Mouse (Mus musculus): ENCODE results near the gene Prss32.
"Not testable (repeated sequence)": the region's sequence is repeated elsewhere in the genome, so short reads cannot be mapped to it uniquely, and the experiment has no call there.

Gene Prss32

GRCm38 (mm10) chr17:23841145-23841544 is 2.5 kb upstream of the Prss32 start:
- peak; percentile 41 for DNase-seq (ENCODE audit: low read depth, low spot score)

DNA sequence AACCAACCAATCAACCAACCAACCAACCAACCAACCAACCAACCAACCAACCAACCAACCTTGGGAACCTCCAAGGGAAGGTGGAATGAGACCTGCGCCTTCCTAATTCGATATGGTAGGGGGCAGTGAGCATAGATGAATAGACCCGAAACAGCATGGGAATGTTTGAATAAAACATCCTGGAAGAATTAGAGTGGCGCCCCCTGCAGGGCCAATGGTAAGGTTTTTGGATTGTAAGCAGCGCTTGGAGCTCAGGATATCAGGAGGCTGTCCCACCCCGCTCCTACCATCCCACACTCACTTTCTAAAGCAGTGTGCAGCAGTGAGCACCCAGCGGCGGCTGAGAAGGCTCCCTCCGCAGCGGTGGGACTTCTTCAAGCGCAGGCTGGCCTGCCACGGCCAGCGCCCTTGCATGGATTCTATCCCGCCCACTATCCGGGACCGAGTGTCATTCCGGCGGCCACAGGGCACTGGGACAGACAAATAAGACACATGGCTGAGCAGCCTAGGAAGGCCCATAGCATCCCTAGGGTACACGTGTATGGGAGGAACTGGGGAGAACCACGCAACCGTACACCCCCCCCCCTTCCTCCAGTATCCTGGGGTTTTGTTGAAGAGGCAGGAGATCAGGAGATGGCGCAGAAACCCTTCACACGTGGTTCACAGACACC is 379 bp upstream of the Prss32 start:
- no peak for DNase-seq (ENCODE audit: low read depth, low spot score)

GRCm38 (mm10) chr17:23850028-23850427 is 6.4 kb downstream of the Prss32 start:
- no peak for DNase-seq (ENCODE audit: low read depth, low spot score)

DNA sequence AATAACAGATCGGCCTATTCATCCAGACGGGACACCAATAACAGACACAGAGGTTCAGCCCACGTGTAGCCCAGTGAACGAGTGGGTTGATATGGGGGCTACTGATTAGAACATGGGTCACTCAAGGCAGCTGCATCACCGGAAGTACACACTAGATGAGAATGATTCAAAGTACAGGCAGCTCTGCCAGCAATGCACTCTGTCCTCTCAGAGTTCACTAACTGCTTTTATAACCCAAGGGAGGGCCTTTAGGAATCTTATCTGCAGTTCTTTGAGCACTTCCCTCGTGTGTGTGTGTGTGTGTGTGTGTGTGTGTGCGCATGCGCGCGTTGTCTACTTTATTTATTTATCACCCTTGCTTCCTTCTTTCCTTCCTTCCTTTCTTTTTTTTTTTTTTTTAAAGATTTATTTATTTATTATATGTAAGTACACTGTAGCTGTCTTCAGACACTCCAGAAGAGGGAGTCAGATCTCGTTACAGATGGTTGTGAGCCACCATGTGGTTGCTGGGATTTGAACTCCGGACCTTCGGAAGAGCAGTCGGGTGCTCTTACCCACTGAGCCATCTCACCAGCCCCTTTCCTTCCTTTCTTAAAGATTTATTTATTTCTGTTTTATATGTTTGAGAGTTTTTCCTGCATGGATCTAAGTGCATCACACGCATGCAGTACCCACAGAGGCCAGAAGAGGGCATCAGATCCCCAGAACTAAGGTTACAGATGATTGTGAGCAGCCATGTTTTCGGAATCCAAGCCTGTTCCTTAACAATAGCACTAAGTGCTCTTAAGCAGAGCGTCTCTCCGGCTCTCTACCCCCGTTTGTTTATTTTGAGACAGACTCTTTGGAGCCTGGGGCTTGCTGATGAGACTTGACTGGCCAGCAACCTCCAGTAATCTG is 7.4 kb downstream of the Prss32 start:
- DNase-seq (ENCODE audit: low read depth, low spot score): peak; percentile 58

GRCm38 (mm10) chr17:23853292-23853691 is 9.6 kb downstream of the Prss32 start:
- peak; percentile 38 for DNase-seq (ENCODE audit: low read depth, low spot score)

DNA sequence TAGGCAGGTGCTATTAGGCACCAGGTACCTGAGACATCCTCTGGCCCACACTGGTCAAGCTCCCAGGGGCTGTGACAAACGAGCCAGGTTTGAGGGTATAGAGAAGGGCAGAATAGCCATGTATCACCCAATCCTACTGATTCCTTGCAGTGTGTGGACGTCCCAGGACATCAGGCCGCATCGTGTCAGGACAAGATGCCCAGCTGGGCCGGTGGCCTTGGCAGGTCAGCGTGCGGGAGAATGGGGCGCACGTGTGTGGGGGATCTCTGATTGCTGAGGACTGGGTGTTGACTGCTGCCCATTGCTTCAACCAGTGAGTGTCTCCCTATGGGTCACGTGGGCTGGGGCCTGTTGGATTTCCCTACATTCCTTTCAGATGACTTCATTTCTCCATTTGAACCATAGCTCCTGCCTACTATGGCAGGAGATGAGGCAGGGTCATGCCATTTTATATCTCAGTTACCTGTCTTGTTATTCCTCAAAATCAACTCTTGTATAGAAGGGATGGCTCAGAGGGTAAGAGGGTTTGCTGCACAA is 10.6 kb downstream of the Prss32 start:
- no peak for DNase-seq (ENCODE audit: low read depth, low spot score)

DNA sequence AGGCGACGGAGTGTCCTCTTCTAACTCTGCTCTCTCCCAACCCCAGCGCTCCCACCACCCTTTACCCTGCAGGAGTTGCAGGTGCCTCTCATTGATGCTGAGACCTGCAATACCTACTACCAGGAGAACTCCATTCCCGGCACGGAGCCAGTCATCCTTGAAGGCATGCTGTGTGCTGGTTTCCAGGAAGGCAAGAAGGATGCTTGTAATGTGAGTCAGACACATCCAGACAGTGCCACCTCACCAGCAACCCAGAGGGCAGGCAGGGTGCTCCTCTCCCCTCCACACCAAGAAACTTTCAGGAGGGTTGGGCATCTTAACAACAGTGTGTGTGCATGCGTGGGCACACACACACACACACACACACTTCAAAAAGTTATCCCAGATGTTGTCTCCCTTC is 13.5 kb downstream of the Prss32 start:
- DNase-seq (ENCODE audit: low read depth, low spot score): no peak

DNA sequence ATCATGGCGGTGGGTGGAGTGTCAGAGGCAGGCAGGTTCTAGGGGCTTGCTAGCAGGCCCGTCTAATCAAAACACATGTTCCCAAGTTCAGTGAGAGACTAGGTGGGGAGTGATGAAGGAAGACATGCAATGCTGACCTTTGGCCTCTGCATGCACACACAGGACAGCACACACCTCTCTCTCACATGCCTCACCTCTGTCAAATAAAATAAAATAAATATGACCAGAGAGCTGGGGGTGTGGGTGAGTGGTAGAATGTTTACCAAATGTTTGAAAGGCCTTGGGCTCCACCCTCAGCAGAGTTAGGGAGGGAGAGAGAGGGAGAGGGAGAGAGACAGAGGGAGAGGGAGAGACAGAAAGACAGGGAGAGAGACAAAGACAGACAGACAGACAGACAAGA is 14.3 kb downstream of the Prss32 start:
- no peak for DNase-seq (ENCODE audit: low read depth, low spot score)

DNA sequence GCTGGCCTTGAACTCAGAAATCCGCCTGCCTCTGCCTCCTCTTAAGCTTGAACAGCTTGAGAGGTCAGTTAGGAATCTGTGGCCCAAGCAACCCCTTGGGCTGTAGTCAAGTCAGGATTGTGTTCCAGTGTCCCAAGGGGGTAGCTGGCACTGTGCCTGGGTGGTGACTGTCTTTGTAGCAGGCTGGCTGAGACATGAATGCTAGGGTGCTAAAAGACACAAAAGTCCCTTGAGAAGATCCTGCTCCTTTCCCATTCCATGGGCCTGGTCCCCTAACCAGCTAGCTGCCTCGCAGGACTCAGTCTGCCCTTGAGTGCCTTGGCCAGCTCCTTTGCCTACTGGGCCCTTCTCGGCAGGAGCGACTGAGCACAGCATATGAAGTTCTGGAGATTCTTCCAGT is 19.3 kb downstream of the Prss32 start:
- DNase-seq (ENCODE audit: low read depth, low spot score): no peak

DNA sequence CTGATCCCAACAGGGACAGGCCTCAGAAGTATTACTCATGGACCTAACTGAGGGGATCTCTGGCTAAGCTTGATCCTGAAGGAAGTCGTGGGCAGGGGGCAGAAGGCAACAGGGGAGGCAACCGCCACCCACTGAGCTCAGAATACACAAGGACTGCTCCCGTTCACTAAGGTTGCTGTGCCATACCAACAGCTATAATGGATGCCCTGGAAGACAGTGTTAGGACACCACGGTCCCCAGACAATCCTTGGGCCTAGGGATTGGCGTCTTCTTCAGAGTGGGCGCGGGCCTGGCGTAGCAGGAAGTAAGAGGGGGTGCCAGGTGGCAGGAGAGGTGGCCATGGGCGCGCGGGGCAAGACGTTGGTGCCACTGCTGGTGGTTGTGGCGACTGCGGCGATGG is 24.1 kb downstream of the Prss32 start, which contains the start of gene Prss21:
Gene Prss21, plus strand, starts transcription at position 301 of the 400 bp plus-strand sequence.
- DNase-seq (ENCODE audit: low read depth, low spot score): no peak

GRCm38 (mm10) chr17:23868513-23868912 is 24.9 kb downstream of the Prss32 start:
- no peak for DNase-seq (ENCODE audit: low read depth, low spot score)

DNA sequence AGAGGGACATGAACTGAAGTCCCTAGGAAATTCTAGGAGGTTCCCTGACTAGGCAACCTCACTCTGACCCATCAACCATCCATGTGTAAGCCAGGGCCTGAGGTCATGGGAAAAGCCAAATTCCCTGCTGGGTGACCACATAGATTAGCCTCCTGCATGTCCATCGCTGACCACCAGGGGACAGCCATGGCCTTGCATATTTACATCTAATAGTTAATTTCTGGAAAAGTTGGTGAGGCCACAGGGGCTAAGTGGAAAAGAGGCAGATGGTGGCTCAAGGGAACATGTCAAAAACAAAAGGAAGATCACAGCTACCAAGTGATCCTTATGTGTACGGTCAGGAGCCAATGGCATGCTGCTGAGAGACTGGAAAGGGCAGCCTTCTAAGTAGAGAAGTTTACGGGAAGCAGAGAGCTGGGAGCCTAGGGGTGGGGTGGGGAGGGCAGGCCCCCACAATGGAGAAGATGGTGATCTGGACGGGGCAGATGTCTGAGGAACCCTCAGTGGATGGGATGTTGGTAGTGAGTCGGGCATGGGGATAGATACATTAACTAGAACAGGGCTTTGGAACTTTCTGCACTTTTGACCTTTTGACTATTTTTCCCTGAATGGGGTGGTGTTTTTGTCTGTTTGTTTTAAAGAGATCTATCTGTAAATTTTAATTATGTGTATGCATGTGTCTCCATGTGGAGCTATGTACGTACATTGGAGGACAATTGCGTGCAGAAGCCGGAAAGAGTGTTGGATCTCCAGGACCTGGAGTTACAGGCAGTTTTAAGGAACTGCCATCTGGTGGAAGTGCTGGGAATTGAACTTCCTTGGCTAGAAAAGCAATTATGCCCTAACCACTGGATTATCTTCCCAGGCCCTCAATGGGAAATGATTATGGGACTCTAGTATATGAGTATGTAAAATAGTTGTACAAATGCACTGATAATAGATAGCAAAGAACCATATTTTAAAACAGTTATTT is 30.5 kb downstream of the Prss32 start:
- peak; percentile 34 for DNase-seq (ENCODE audit: low read depth, low spot score)

DNA sequence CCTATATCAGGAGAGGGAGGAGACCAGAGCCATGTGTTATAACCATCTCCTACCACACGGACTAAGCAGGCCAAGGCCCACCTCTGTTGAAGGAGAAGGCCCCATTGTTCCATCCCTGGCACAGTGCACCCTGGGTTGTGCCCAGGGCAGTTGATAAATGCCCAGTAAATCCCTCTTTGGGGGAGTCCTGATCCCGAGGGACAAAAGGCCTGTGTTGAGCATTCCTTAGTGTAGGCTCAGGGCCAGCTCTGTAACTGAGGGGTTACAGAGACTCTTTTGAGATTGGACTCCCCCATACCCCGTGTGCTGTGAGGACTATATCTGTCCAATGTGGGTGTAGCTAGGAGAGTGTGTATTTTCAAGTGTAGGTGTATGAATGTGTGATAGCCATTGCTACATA is 33.1 kb downstream of the Prss32 start:
- DNase-seq (ENCODE audit: low read depth, low spot score): no peak

DNA sequence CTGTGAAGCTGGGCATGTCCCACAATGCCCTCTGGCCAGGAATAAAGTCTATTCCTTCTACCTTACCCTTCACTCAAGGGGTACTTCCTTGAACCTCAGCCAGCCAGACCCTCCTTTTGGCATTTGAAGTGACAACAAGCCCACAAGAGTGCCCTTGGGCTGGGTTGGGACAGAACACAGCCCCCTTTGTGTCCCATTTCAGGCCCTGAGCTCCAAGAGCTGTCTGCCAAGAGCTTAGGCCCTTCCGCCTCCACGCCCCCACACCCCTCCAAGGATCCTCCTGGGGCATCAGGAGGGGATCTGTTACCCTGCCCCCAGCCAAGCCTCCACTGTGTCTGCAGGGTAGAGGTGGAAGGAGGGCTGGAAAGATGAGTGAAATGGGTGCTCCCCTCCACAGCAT is 33.5 kb downstream of the Prss32 start:
- DNase-seq (ENCODE audit: low read depth, low spot score): no peak

DNA sequence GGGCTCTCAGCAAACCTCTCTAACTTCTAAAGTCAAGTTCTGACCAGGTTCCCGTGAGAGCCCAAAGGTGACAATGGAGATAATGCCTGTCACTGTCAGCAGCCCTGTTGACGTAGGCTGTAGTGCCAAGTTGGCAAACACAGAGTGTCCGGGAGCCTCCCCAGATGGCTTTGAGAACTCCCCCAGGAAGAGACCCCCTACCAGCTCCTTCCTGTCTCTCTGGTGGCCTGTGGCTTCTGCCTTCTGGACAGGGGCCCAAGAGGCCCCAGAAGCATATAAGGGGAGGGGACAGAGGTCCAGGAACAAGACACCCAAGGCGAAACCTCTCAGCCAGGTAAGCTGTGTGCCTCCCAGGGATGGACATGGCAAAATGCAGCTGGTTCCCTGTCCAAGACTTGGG is 36.9 kb downstream of the Prss32 start, which contains the start of the genes Dcpp1 and Dcpp2:
Gene Dcpp1, plus strand, starts transcription at position 301 of the 400 bp plus-strand sequence.
Gene Dcpp2, plus strand, starts transcription at position 305 of the 400 bp plus-strand sequence.
- DNase-seq (ENCODE audit: low read depth, low spot score): not testable (repeated sequence)
